Mouse (Mus musculus): ENCODE results near the gene Ube2n. TPM values are rescaled to one million over a fixed set of nuclear protein-coding genes. Genes with fewer than 3 reads are reported as not detected.
"Not testable (repeated sequence)": the region's sequence is repeated elsewhere in the genome, so short reads cannot be mapped to it uniquely, and the experiment has no call there.

Gene Ube2n
- polyA plus RNA-seq, 1 experiment from 2014 or later: 300 TPM

GRCm38 (mm10) chr10:95544651-95545050 is 29.7 kb downstream of the Ube2n start:
- 74% methylated on average over 2 of the region's 2 CpGs for WGBS
- H3K4me1 ChIP-seq: 0 out of 2 replicates have a peak, but pooled peaks cover 6% of the 10 kb centered on the region
- H3K9me3 ChIP-seq (replicated peaks): no peaks in the 10 kb centered on the region
- no peaks in the 10 kb centered on the region for H3K27me3 ChIP-seq
- peak overlapping the region; percentile 39; the same call in 1 of the 2 replicates for H3K27ac ChIP-seq (replicated peaks)
- no peak overlapping the region for H3K4me2 ChIP-seq (replicated peaks)
- no peak overlapping the region for H3K4me3 ChIP-seq (replicated peaks)
- no peak overlapping the region for H3K9ac ChIP-seq
- peaks cover 38% of the 10 kb centered on the region for H3K36me3 ChIP-seq
- no peak for ATAC-seq (ENCODE audit: insufficient number of reproducible peaks, low FRiP score, low TSS enrichment, low read depth)

GRCm38 (mm10) chr10:95545051-95545450 is 30.1 kb downstream of the Ube2n start:
- Histone ChIP-seq H3K4me2 (replicated peaks) (no peak overlapping the region), H3K9me3 (replicated peaks) (no peaks in the 10 kb centered on the region), H3K27me3 (no peaks in the 10 kb centered on the region), H3K4me1 (0 out of 2 replicates have a peak, but pooled peaks cover 6% of the 10 kb centered on the region), H3K9ac (no peak overlapping the region), H3K36me3 (peaks cover 42% of the 10 kb centered on the region), H3K27ac (replicated peaks) (peak overlapping the region; percentile 39; the same call in 1 of the 2 replicates), H3K4me3 (replicated peaks) (no peak overlapping the region)
- peak; percentile 70 for ATAC-seq (ENCODE audit: insufficient number of reproducible peaks, low FRiP score, low TSS enrichment, low read depth)
- 57% methylated on average over 4 of the region's 4 CpGs for WGBS

- 97% methylated on average over 2 of the region's 2 CpGs for WGBS
- 0 out of 2 replicates have a peak, but pooled peaks cover 6% of the 10 kb centered on the region for H3K4me1 ChIP-seq
- no peak overlapping the region for H3K9ac ChIP-seq
- H3K4me2 ChIP-seq (replicated peaks): no peak overlapping the region
- no peaks in the 10 kb centered on the region for H3K27me3 ChIP-seq
- no peak overlapping the region for H3K4me3 ChIP-seq (replicated peaks)
- peaks cover 49% of the 10 kb centered on the region for H3K36me3 ChIP-seq
- ATAC-seq (ENCODE audit: insufficient number of reproducible peaks, low FRiP score, low TSS enrichment, low read depth): no peak
- no peak overlapping the region for H3K27ac ChIP-seq (replicated peaks)
- H3K9me3 ChIP-seq (replicated peaks): no peaks in the 10 kb centered on the region
Measured at GRCm38 (mm10) chr10:95546178-95546577, 31.2 kb downstream of the Ube2n start.

DNA sequence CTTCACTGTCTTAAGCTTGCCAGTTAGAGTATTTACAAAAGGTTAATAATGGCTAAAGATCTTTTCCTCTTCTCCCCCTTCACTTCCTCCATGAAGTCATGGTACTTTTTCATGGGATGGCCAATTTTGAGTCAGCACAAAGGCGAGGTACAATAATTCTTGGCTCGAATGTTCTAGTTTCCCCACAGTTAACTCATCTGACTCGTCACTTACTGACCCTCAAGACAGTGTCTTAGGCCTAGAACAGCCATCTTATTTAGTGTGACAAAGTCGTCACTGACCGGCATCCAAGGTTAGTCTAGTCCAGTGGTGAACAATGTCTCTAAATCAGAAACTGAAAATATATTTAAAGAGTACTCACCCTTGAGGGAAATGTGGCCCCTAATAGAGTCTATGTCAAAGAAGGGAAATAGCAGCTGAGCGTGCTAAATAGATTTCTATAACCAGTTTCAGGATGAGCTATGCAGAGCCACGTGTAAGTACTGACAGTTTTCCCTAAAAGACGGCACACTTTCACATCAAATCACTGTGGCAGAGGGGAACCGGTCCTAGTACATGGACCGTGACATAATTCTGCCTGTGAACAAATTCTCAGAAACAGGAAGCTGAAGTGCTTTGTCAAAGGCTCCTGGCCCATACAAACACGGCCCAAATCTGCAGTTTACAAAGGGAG is 33.3 kb downstream of the Ube2n start:
- H3K4me3 ChIP-seq (replicated peaks): no peak overlapping the region
- H3K27ac ChIP-seq (replicated peaks): no peak overlapping the region
- H3K27me3 ChIP-seq: no peaks in the 10 kb centered on the region
- no peak for ATAC-seq (ENCODE audit: insufficient number of reproducible peaks, low FRiP score, low TSS enrichment, low read depth)
- peaks cover 49% of the 10 kb centered on the region for H3K36me3 ChIP-seq
- no peaks in the 10 kb centered on the region for H3K9me3 ChIP-seq (replicated peaks)
- 80% methylated on average over 11 of the region's 11 CpGs for WGBS
- H3K9ac ChIP-seq: no peak overlapping the region
- H3K4me1 ChIP-seq: 0 out of 2 replicates have a peak, but pooled peaks cover 6% of the 10 kb centered on the region
- no peak overlapping the region for H3K4me2 ChIP-seq (replicated peaks)

DNA sequence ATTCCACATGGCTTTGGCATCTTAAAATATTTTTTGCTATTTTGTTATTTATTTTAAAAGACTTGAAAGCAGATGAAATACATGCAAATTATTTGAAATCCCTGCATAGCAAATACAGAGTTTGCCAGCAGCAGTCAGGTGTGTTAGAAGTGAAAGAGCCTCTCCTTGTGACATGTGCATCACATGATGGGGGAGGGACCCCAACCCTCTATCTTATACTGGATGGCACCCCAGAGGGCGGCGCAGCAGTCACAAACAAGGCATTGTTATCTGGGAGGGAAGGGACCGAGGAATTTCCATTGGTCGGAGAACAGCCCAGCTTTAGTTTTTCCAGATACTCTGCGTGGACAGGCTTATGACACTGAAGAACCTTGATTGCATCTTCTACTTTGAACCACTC is 34.1 kb downstream of the Ube2n start:
- not testable (repeated sequence) for H3K4me2 ChIP-seq (replicated peaks); H3K27me3 ChIP-seq; H3K9me3 ChIP-seq (replicated peaks); H3K9ac ChIP-seq; H3K27ac ChIP-seq (replicated peaks); ATAC-seq (ENCODE audit: insufficient number of reproducible peaks, low FRiP score, low TSS enrichment, low read depth); H3K4me3 ChIP-seq (replicated peaks); H3K4me1 ChIP-seq
- 70% methylated on average over 5 of the region's 5 CpGs for WGBS
- peaks cover 47% of the 10 kb centered on the region for H3K36me3 ChIP-seq

- H3K36me3 ChIP-seq: peaks cover 34% of the 10 kb centered on the region
- no peak for ATAC-seq (ENCODE audit: insufficient number of reproducible peaks, low FRiP score, low TSS enrichment, low read depth)
- 62% methylated on average over 1 of the region's 1 CpGs for WGBS
Measured at GRCm38 (mm10) chr10:95550506-95550905, 35.6 kb downstream of the Ube2n start.

GRCm38 (mm10) chr10:95551752-95552151 is 36.8 kb downstream of the Ube2n start:
- H3K4me2 ChIP-seq (replicated peaks): no peak overlapping the region
- no peaks in the 10 kb centered on the region for H3K4me1 ChIP-seq
- H3K27ac ChIP-seq (replicated peaks): no peak overlapping the region
- H3K4me3 ChIP-seq (replicated peaks): no peak overlapping the region
- no peaks in the 10 kb centered on the region for H3K9me3 ChIP-seq (replicated peaks)
- no peak for ATAC-seq (ENCODE audit: insufficient number of reproducible peaks, low FRiP score, low TSS enrichment, low read depth)
- peaks cover 24% of the 10 kb centered on the region; the same call in 1 of the 2 replicates for H3K36me3 ChIP-seq
- no peak overlapping the region for H3K9ac ChIP-seq
- no peaks in the 10 kb centered on the region for H3K27me3 ChIP-seq

More at GRCm38 (mm10) chr10:95550506-95550905, 35.6 kb downstream of the Ube2n start:
- Histone ChIP-seq H3K9ac (no peak overlapping the region), H3K4me2 (replicated peaks) (no peak overlapping the region), H3K9me3 (replicated peaks) (no peaks in the 10 kb centered on the region), H3K4me1 (no peaks in the 10 kb centered on the region), H3K27me3 (no peaks in the 10 kb centered on the region), H3K4me3 (replicated peaks) (no peak overlapping the region), H3K27ac (replicated peaks) (no peak overlapping the region)

GRCm38 (mm10) chr10:95552326-95552725 is 37.4 kb downstream of the Ube2n start:
- Histone ChIP-seq H3K9me3 (replicated peaks) (no peaks in the 10 kb centered on the region), H3K4me2 (replicated peaks) (no peak overlapping the region), H3K36me3 (peaks cover 23% of the 10 kb centered on the region; the same call in 1 of the 2 replicates), H3K4me1 (no peaks in the 10 kb centered on the region), H3K27me3 (no peaks in the 10 kb centered on the region), H3K27ac (replicated peaks) (no peak overlapping the region), H3K4me3 (replicated peaks) (no peak overlapping the region), H3K9ac (no peak overlapping the region)
- ATAC-seq (ENCODE audit: insufficient number of reproducible peaks, low FRiP score, low TSS enrichment, low read depth): no peak
- 55% methylated on average over 3 of the region's 3 CpGs for WGBS

DNA sequence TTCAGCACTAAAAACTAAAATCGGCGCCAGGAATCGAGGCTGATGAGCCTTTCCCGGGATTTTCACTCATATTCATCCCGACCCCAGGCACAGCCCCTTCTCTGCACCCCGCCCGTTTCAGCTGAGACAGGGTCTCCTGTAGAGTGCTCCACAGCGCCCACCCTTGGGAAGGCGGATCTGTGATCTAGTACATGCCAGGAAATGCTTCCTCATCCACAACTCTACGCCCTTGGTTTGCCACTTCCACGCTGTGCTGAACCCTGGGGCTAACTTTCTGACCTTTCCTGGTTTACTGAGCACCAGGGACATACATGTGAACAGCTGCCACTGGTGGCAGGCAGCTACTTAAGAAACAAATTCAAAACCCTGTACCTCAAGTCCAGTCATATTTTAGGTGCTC is 40.9 kb downstream of the Ube2n start:
- Histone ChIP-seq H3K4me1 (peaks cover 13% of the 10 kb centered on the region; the same call in 1 of the 2 replicates), H3K27me3 (no peaks in the 10 kb centered on the region), H3K9ac (no peak overlapping the region), H3K4me2 (replicated peaks) (no peak overlapping the region), H3K36me3 (peaks cover 4% of the 10 kb centered on the region; the same call in 1 of the 2 replicates), H3K9me3 (replicated peaks) (no peaks in the 10 kb centered on the region), H3K4me3 (replicated peaks) (no peak overlapping the region), H3K27ac (replicated peaks) (no peak overlapping the region)
- ATAC-seq (ENCODE audit: insufficient number of reproducible peaks, low FRiP score, low TSS enrichment, low read depth): no peak
- 81% methylated on average over 11 of the region's 11 CpGs for WGBS

- no peaks in the 10 kb centered on the region for H3K9me3 ChIP-seq (replicated peaks)
- H3K27me3 ChIP-seq: no peaks in the 10 kb centered on the region
- 0 out of 2 replicates have a peak, but pooled peaks cover 3% of the 10 kb centered on the region for H3K36me3 ChIP-seq
- peaks cover 19% of the 10 kb centered on the region; the same call in 1 of the 2 replicates for H3K4me1 ChIP-seq
- no peak overlapping the region for H3K9ac ChIP-seq
- 95% methylated on average over 5 of the region's 5 CpGs for WGBS
- H3K4me3 ChIP-seq (replicated peaks): no peak overlapping the region
- H3K4me2 ChIP-seq (replicated peaks): no peak overlapping the region
- H3K27ac ChIP-seq (replicated peaks): no peak overlapping the region
- ATAC-seq (ENCODE audit: insufficient number of reproducible peaks, low FRiP score, low TSS enrichment, low read depth): no peak
Measured at GRCm38 (mm10) chr10:95557337-95557828, 42.4 kb downstream of the Ube2n start.

- peaks cover 22% of the 10 kb centered on the region for H3K4me1 ChIP-seq
- no peak for ATAC-seq (ENCODE audit: insufficient number of reproducible peaks, low FRiP score, low TSS enrichment, low read depth)
- no peak overlapping the region for H3K27ac ChIP-seq (replicated peaks)
- no peak overlapping the region for H3K4me2 ChIP-seq (replicated peaks)
- no peaks in the 10 kb centered on the region for H3K27me3 ChIP-seq
- H3K4me3 ChIP-seq (replicated peaks): no peak overlapping the region
- H3K9me3 ChIP-seq (replicated peaks): no peaks in the 10 kb centered on the region
- H3K9ac ChIP-seq: no peak overlapping the region
- H3K36me3 ChIP-seq: 0 out of 2 replicates have a peak, but pooled peaks cover 3% of the 10 kb centered on the region
- 60% methylated on average over 7 of the region's 7 CpGs for WGBS
Measured at GRCm38 (mm10) chr10:95559426-95559825, 44.5 kb downstream of the Ube2n start.
